Mouse (Mus musculus): ENCODE measurements around the gene Larp1. TPM values are rescaled to one million over a fixed set of nuclear protein-coding genes. Genes with fewer than 3 reads are reported as not detected.
A peak's percentile ranks its signal among the peaks of the same experiment; 100 is the strongest.
"Not testable (repeated sequence)": the region's sequence is repeated elsewhere in the genome, so short reads cannot be mapped to it uniquely, and the experiment has no call there.

The Larp1 gene
- polyA plus RNA-seq, 1 experiment from 2014 or later, result 21.7 TPM

GRCm38 (mm10) chr11:58028981-58029380 is 20.1 kb downstream of the Larp1 start:
- 93% methylated on average over 1 of the region's 1 CpGs for WGBS
- no peak for ATAC-seq (ENCODE audit: insufficient number of reproducible peaks, insufficient read depth, low FRiP score, low TSS enrichment, low read depth)

DNA sequence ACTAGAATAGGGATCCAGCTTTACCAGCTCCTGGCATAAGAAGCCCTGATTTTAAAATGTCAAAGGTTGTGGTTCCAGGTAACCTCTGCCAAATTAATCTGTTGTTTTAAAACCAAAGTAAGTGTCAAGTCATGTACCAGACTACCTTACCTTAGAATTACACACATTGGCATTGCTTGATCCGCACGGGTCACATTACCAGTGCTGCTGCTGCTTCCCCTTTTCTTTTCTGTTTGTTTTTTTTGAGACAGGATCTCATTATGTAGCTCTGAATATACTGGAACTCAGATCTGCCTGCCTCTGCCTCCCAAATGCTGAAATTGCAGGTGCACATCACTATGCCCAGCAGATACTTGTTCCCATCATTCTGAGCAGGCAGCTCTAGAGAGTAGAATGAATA is 21.0 kb downstream of the Larp1 start:
- WGBS, result 89% methylated on average over 2 of the region's 2 CpGs
- Histone ChIP-seq H3K27me3 (no peaks in the 10 kb centered on the region), H3K4me3 (replicated peaks) (no peak overlapping the region), H3K4me1 (replicated peaks) (0 out of 2 replicates have a peak, but pooled peaks cover 11% of the 10 kb centered on the region), H3K4me2 (no peak overlapping the region), H3K9ac (replicated peaks) (no peak overlapping the region), H3K36me3 (no peaks in the 10 kb centered on the region), H3K27ac (no peak overlapping the region), H3K9me3 (no peaks in the 10 kb centered on the region)
- no peak for ATAC-seq (ENCODE audit: insufficient number of reproducible peaks, insufficient read depth, low FRiP score, low TSS enrichment, low read depth)

More at GRCm38 (mm10) chr11:58028981-58029380, 20.1 kb downstream of the Larp1 start:
- no peak overlapping the region for H3K9ac ChIP-seq (replicated peaks)
- no peak overlapping the region for H3K4me2 ChIP-seq
- 0 out of 2 replicates have a peak, but pooled peaks cover 11% of the 10 kb centered on the region for H3K4me1 ChIP-seq (replicated peaks)
- H3K27ac ChIP-seq, result no peak overlapping the region
- no peak overlapping the region for H3K4me3 ChIP-seq (replicated peaks)
- H3K27me3 ChIP-seq, result no peaks in the 10 kb centered on the region
- no peaks in the 10 kb centered on the region for H3K9me3 ChIP-seq
- no peaks in the 10 kb centered on the region for H3K36me3 ChIP-seq

- ATAC-seq (ENCODE audit: insufficient number of reproducible peaks, insufficient read depth, low FRiP score, low TSS enrichment, low read depth), result no peak
- Histone ChIP-seq H3K4me1 (replicated peaks) (0 out of 2 replicates have a peak, but pooled peaks cover 13% of the 10 kb centered on the region), H3K36me3 (no peaks in the 10 kb centered on the region), H3K27ac (no peak overlapping the region), H3K9ac (replicated peaks) (no peak overlapping the region), H3K4me2 (no peak overlapping the region), H3K27me3 (no peaks in the 10 kb centered on the region), H3K9me3 (no peaks in the 10 kb centered on the region), H3K4me3 (replicated peaks) (no peak overlapping the region)
- WGBS, result 67% methylated on average over 6 of the region's 6 CpGs
These were observed 22.3 kb downstream of the Larp1 start for GRCm38 (mm10) chr11:58031176-58031575.

DNA sequence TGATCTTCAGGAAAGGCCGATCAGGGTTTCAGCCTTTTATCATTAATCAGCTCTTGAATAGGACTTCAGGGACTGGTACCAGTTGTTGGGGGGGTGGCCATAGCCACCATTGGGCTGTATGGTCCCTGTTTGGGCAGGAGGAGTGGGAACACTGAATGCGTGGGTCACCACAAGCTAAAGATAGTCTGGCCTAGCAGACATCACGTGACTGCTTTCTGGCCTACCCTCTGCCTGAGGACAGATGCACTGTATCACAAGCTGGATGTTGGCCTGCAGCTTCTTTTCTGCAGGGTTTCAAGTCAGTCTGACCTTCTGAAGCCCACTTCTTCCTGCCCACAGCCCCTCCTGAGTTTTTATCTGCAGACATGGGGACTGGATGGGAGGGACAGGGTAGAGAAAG is 24.8 kb downstream of the Larp1 start:
- ATAC-seq (ENCODE audit: insufficient number of reproducible peaks, insufficient read depth, low FRiP score, low TSS enrichment, low read depth), result no peak
- Histone ChIP-seq H3K9me3 (no peaks in the 10 kb centered on the region), H3K9ac (replicated peaks) (no peak overlapping the region), H3K36me3 (no peaks in the 10 kb centered on the region), H3K27ac (no peak overlapping the region), H3K4me1 (replicated peaks) (0 out of 2 replicates have a peak, but pooled peaks cover 16% of the 10 kb centered on the region), H3K27me3 (no peaks in the 10 kb centered on the region), H3K4me3 (replicated peaks) (no peak overlapping the region), H3K4me2 (no peak overlapping the region)
- WGBS, result 84% methylated on average over 3 of the region's 3 CpGs

DNA sequence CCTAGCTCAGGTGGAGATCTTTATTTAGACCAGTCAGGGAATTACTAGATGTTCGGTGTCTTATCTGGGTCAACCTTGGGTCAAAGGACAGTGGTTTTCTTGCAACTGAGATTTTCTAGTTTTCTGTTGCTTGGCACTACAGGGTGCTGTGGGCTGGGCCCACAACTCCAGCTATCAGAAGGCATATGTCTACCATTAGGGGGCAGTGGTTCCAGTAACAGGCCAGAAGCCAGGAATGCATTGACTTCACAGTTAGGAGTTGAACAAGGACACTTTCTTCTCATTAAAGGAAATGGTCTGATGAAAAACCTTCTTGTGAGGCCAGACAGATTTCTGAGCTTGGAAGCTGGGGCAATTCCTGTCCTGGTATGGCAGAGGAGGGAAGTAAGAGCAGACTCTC is 30.2 kb downstream of the Larp1 start:
- 86% methylated on average over 1 of the region's 1 CpGs for WGBS
- no peak overlapping the region for H3K4me3 ChIP-seq (replicated peaks)
- H3K4me1 ChIP-seq (replicated peaks), result 0 out of 2 replicates have a peak, but pooled peaks cover 10% of the 10 kb centered on the region
- no peak overlapping the region for H3K9ac ChIP-seq (replicated peaks)
- no peaks in the 10 kb centered on the region for H3K27me3 ChIP-seq
- H3K4me2 ChIP-seq, result no peak overlapping the region
- no peak for ATAC-seq (ENCODE audit: insufficient number of reproducible peaks, insufficient read depth, low FRiP score, low TSS enrichment, low read depth)
- no peak overlapping the region for H3K27ac ChIP-seq
- H3K9me3 ChIP-seq, result no peaks in the 10 kb centered on the region
- H3K36me3 ChIP-seq, result peaks cover 27% of the 10 kb centered on the region

DNA sequence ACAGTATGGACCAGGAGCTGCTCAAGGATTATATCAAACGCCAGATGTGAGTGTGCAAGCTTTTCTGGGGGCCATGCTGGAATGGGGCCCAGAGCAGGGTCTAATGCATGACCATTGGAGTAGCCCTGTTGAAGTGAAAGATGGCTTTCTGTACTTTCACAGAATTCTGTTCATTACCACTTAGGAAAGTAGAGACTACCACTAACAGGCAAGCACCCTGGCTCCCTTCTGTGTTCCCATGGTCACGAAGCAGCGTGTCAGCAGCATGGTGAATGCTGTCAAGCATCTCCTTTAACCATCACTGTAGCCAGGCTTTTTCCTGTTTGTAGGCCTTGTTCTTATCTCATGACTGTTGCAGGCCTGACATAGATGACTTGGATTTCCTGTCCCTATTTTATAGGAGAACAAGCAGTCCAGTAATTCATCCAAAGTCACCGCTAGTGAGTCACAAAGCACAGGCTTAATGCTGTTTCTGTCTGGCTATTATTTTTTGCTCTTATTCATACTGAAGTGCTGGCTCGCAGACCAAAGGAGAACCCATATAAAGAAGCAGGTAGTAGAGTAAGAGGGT is 34.1 kb downstream of the Larp1 start:
- H3K9me3 ChIP-seq, result no peaks in the 10 kb centered on the region
- 0 out of 2 replicates have a peak, but pooled peaks cover 7% of the 10 kb centered on the region for H3K4me1 ChIP-seq (replicated peaks)
- H3K9ac ChIP-seq (replicated peaks), result no peak overlapping the region
- H3K4me3 ChIP-seq (replicated peaks), result no peak overlapping the region
- H3K27me3 ChIP-seq, result no peaks in the 10 kb centered on the region
- no peak for ATAC-seq (ENCODE audit: insufficient number of reproducible peaks, insufficient read depth, low FRiP score, low TSS enrichment, low read depth)
- H3K27ac ChIP-seq, result no peak overlapping the region
- 92% methylated on average over 5 of the region's 5 CpGs for WGBS
- peaks cover 49% of the 10 kb centered on the region for H3K36me3 ChIP-seq
- no peak overlapping the region for H3K4me2 ChIP-seq

DNA sequence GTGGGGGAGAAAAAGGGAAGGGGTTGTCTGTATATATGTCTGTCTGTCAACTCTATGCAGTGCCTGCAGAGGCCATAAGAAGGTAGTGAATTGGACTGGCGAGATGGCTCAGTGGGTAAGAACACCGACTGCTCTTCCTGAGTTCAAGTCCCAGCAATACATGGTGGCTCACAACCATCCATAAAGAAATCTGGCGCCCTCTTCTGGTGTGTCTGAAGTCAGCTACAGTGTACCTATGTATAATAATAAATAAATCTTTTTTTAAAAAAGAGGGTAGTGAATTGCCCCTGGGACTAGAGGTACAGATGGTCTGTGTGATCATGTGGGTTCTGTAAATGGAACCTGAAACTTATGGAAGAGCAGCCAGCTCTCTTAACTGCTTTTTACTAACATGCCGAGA is 37.6 kb downstream of the Larp1 start:
- Histone ChIP-seq H3K9me3 (no peaks in the 10 kb centered on the region), H3K36me3 (peaks cover 83% of the 10 kb centered on the region), H3K27ac (no peak overlapping the region), H3K9ac (replicated peaks) (no peak overlapping the region), H3K4me1 (replicated peaks) (no peaks in the 10 kb centered on the region), H3K4me3 (replicated peaks) (no peak overlapping the region), H3K27me3 (no peaks in the 10 kb centered on the region), H3K4me2 (no peak overlapping the region)
- ATAC-seq (ENCODE audit: insufficient number of reproducible peaks, insufficient read depth, low FRiP score, low TSS enrichment, low read depth), result no peak
- 81% methylated on average over 4 of the region's 4 CpGs for WGBS

DNA sequence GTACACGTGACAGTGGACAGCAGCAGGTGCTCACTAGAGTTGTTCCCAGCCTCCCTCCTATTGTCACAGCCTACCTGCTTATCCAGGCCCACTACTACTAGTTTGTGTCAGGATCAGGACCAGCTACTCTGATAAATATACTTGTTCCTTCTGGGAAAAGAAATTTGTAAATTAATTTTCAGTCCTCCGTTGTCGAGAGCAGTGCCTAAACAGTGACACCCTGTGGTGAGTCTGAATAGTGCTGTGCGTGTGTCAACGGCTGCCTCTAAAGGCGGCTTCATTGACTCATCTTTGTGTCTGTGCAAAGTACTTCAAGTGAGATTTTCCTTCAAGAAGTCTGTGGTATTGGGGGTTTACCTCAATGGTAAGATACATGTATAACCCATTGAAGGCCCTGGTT is 48.6 kb downstream of the Larp1 start:
- WGBS, result 77% methylated on average over 6 of the region's 6 CpGs

DNA sequence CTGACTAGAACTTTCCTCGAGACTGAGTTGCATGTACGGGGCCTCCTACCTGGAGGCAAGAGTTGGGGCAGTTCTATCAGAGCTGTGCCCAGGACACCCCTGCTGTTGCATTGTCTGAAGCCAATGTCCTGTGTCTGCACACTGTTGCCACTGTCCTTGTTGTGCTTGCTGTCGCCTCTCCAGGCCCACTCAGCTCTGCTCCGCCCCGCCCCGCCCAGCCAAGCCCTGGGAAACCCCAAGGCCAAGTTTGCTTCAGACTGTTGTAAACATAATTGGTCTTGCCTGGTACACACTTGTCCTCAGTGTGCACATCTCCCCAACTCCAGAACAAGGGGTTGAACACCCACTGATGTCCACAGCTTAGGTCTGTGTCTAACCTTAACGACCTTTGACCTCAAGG is 50.9 kb downstream of the Larp1 start:
- not testable (repeated sequence) for H3K4me1 ChIP-seq (replicated peaks); H3K27me3 ChIP-seq; H3K4me3 ChIP-seq (replicated peaks); H3K4me2 ChIP-seq; H3K9me3 ChIP-seq; H3K27ac ChIP-seq; H3K9ac ChIP-seq (replicated peaks)
- 91% methylated on average over 7 of the region's 7 CpGs for WGBS
- 0 out of 2 replicates have a peak, but pooled peaks have one; percentile 20 for ATAC-seq (ENCODE audit: insufficient number of reproducible peaks, insufficient read depth, low FRiP score, low TSS enrichment, low read depth)
- peaks cover 59% of the 10 kb centered on the region for H3K36me3 ChIP-seq

More for the DNA sequence above, 48.6 kb downstream of the Larp1 start:
- Histone ChIP-seq H3K4me1 (replicated peaks) (no peaks in the 10 kb centered on the region), H3K36me3 (peaks cover 82% of the 10 kb centered on the region), H3K27ac (no peak overlapping the region), H3K9ac (replicated peaks) (no peak overlapping the region), H3K4me3 (replicated peaks) (no peak overlapping the region), H3K4me2 (no peak overlapping the region), H3K9me3 (no peaks in the 10 kb centered on the region), H3K27me3 (no peaks in the 10 kb centered on the region)
- ATAC-seq (ENCODE audit: insufficient number of reproducible peaks, insufficient read depth, low FRiP score, low TSS enrichment, low read depth), result no peak

GRCm38 (mm10) chr11:58061218-58061617 is 52.4 kb downstream of the Larp1 start:
- not testable (repeated sequence) for H3K9me3 ChIP-seq; H3K27me3 ChIP-seq; ATAC-seq (ENCODE audit: insufficient number of reproducible peaks, insufficient read depth, low FRiP score, low TSS enrichment, low read depth); H3K9ac ChIP-seq (replicated peaks); H3K27ac ChIP-seq; H3K4me3 ChIP-seq (replicated peaks); H3K4me2 ChIP-seq; H3K4me1 ChIP-seq (replicated peaks)
- H3K36me3 ChIP-seq, result peaks cover 45% of the 10 kb centered on the region
- 86% methylated on average over 4 of the region's 4 CpGs for WGBS

DNA sequence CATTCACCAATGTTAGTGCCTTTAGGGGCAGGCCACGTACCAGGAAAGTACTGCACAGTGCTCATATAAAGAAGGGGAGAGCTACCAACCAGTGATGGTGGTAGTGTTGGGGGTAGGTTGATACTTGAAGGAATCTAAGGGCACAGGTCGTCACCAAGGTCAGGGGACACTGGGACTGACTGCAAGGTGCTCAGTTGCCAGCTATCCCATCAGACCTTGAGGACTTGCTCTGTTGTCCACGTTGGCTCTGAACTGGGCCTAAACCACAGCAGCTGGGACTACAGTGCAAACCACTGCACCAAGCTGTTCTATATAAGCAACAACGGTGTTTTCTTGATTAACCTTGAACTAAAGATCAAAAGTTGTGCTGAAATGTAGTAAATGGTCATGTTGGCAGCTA is 53.7 kb downstream of the Larp1 start:
- Histone ChIP-seq H3K4me3 (replicated peaks) (no peak overlapping the region), H3K4me1 (replicated peaks) (no peaks in the 10 kb centered on the region), H3K36me3 (peaks cover 31% of the 10 kb centered on the region), H3K27ac (no peak overlapping the region), H3K9me3 (no peaks in the 10 kb centered on the region), H3K9ac (replicated peaks) (no peak overlapping the region), H3K27me3 (no peaks in the 10 kb centered on the region), H3K4me2 (no peak overlapping the region)
- 89% methylated on average over 4 of the region's 4 CpGs for WGBS
- ATAC-seq (ENCODE audit: insufficient number of reproducible peaks, insufficient read depth, low FRiP score, low TSS enrichment, low read depth), result no peak

- Histone ChIP-seq H3K27me3 (no peaks in the 10 kb centered on the region), H3K4me2 (no peak overlapping the region), H3K9ac (replicated peaks) (no peak overlapping the region), H3K27ac (no peak overlapping the region), H3K4me1 (replicated peaks) (no peaks in the 10 kb centered on the region), H3K4me3 (replicated peaks) (no peak overlapping the region), H3K36me3 (peaks cover 11% of the 10 kb centered on the region), H3K9me3 (no peaks in the 10 kb centered on the region)
- WGBS, result 88% methylated on average over 4 of the region's 4 CpGs
- no peak for ATAC-seq (ENCODE audit: insufficient number of reproducible peaks, insufficient read depth, low FRiP score, low TSS enrichment, low read depth)
These were observed 56.2 kb downstream of the Larp1 start for GRCm38 (mm10) chr11:58065025-58065424.

Measured in limb, embryonic 12.5 days (tissue).